Mouse (Mus musculus): ENCODE results near the gene Styxl1.

Gene Styxl1

DNA sequence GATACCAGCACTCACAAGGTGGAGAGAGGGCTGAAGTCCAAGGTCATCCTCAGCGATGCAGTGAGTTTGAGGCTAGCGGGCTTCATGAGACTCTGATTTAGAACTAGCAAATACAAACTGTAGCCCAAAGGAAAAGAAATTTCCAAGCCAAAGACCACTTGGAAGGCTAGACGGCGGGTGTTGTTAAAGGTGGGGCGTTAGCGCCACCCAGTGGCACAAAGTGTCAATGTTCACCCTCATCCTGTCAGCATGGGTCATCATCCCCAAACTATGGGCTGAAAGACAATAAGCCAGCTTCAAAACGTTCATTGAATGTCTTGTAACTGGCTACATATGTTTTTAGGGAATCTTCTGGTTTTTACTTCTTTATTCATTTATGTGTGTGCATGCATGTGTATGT is 14.7 kb downstream of the Styxl1 start:
- peak; percentile 83 for DNase-seq

DNA sequence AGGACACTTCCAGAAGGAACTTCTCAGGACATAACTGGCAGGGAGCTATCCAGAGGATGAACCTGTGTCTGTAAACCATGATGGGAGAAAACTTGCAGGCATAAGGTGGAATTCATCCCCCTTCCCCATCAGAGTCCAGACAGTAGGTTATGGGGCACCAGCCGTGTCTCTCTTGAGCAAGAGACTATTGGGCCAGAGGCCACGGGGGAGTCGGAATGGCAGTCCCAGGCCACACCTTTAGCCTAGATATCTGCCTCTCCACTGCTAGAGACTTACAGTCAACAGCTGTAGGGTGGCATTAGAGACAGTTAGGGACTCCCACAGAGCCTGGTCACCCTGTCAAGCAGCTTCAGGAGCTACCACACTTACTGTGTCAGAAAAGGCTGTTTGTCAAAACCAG is 16.3 kb downstream of the Styxl1 start:
- DNase-seq, result no peak

DNA sequence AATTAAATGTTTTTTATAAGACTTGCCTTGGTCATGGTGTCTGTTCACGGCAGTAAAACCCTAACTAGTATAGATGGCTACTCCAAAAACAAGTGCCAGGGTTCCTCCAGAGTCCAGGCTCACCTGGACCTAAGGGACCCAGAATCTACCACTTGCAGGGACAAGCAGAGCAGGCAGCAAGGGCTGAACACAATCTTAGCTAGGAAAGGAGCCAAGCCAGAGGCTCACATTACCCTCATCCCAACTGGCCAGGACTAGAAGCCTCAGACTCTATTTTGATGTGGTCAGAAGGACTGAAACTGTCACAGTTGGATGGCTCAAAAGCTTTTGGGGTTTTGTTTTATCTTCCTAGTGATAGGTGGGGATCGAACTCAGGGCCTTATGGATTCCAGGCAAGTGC is 26.6 kb downstream of the Styxl1 start:
- no peak for DNase-seq

DNA sequence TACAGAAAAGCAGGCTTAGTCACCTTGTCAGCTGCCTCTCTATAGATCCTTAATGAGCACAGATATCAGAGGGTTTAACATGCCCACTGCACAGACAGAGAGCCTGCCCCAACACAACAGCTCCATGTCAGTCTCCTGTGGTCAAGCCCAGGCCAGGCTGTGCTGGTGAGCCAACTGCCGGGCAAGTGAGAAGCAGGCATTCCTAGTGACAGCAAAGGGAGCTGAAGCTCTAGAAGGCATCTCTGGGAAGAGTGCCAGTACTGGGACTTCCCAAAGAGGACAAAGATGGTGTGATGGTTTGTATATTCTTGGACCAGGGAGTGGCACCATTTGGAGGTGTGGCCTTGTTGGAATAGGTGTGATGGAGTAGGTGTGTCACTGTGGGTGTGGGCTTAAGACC is 27.1 kb downstream of the Styxl1 start:
- DNase-seq, result no peak

DNA sequence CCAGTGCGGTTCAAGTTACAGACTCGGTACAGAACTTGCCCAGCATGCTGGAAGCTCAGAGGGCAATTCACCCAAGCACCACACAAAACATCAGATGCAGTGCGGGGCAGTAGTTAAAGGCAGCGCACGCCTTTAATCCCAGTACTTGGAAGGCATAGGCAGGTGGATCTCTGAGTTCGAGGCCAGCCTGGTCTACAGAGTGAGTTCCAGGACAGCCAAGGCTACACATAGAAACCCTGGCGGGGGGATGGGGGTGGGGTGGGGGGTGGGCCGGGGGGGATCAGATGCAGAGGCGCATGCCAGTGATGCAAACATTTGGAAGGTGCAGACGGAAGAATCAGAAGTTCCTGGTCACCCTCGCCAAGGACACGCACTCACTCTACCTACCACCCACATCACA is 33.4 kb downstream of the Styxl1 start:
- DNase-seq, result no peak

DNA sequence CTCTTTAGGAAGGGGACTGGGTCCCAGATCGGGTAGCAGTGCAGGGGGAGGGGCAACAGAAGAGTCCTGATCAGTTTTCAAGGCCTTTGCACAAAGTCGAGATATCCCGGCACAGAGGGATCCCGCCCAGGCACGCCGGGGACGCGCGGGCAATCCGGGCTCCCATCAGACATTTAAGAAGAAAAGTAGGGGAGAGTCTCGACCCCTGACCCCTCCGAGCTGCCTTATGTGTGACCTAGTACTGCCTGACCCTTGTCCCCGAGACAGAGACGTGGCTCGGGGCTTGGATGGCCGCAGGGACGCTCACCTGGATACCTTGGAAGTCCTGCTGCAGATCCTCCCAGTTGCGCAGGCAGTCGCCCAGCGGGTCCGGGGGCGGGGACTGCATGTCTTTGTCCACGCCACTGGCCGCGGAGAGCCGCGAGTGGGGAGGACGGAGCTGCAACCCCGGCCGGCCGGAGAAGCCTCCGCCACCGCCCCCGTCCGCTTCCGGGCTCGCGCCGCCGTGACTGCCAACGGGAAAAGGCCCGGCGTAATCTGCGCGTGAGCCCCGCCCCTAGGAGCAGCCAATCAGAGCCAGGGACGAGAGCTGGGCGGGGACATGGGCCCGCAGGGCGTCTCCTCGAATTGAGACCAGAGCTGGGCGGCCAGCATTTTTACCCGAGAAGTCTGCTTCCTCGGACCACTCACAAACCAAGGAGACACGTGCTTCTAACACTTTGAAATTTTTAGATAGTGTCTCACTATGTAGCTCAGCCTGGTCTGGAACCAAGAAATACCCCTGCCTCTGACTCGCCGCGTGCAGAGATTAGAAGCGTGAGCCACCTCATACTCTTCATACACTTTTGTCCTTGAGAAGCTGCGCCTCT is 34.2 kb downstream of the Styxl1 start, which contains the start of gene Tmem120a:
Gene Tmem120a (minus strand): TSS at position 708 of the 869 bp plus-strand sequence.
- peak; percentile 95 for DNase-seq

DNA sequence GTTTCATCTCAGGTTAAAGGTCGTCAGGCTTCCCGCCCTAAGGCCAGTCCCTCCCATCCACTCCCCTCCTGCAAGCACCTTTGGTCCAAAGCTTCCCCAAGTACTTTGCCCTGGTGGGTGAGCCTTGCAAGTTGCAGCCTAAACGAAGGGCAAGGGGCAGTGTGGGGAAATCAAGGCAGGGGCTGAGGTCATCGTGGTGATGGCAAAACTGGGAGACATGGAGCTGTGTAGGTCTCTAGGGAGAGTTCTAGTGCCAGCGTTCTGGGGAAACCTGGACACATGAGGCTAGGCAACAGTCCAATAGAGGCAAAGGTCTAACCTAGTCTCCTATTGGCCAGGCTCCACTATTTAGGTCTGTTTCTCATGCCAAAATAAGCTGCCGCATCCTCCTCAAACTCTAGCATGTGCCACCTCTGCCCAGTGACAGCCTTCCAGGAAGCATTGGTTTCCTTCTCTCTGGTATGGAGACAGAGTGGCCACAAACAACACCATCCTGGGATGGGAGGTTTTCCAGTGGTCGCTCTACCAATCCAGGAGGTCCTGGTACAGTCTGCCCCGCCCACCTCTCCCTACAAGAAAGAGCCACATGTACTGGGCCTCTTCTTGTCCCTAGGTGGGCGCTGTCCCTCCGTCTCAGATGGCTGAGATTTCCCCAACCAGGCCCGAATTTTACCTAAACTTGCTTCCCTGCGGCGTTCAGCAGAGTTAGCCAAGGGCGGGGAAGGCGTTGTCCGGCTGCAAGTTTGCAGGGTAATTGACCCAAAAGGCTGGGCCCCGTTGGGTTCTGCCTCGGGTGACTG is 35.0 kb downstream of the Styxl1 start:
- peak; percentile 15 for DNase-seq

DNA sequence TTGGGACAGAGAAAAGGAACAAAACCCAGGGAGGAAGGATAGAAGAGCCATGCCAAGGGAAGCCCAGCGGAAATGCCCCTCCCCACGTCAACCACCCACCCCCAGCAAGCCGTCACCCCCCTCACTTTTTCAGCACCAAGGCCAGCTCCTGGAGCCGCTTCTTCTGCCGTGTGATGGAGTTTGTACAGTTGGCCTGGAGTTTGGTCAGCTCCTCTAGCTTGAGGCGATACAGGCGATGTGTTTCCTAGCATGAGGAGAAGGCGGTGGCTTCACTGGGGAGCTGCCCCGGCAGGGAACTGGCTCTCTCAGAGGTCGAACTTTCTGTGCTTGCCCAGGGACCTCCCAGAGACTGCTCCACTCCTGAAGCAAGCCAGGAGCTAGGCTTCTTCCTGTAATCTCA is 36.0 kb downstream of the Styxl1 start:
- peak; percentile 47 for DNase-seq

DNA sequence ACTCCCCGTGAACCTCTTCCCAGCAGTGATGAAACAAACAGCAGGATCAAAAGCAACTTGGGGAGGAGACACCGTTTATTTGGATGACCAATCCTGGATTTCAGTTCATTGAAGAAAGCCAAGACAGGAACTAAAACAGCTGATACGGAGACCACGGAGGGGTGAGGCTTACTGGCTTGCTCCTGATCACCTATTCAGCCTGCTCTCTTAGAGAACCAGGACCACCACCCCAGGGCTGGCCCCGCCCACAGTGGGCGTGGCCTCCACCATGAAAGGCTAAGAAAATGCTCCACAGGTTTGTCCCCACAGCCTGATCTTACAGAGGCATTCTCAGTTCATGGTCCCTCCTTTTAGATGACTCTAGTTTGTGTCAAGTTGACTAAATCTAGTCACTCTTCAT is 39.9 kb downstream of the Styxl1 start:
- DNase-seq, result no peak

DNA sequence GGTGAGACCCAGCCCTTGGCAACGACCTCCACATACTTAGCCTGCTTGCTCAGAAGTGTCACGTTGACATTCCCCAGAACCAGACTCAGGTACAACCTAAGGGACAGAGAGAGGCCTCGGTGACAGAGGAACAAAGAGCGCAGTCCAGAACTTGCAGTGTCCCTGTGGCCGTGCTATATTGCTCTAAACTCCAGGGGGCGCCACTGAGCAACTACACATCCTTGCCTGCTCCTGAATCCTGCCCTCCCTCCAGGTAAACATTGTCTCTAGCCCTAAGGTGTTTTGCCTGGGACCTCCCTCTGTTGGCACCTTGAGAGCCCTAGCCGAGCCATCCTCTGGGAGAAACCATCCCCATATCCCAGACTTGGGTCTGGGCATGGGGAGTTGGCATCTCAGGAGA is 41.0 kb downstream of the Styxl1 start:
- DNase-seq, result peak; percentile 50

DNA sequence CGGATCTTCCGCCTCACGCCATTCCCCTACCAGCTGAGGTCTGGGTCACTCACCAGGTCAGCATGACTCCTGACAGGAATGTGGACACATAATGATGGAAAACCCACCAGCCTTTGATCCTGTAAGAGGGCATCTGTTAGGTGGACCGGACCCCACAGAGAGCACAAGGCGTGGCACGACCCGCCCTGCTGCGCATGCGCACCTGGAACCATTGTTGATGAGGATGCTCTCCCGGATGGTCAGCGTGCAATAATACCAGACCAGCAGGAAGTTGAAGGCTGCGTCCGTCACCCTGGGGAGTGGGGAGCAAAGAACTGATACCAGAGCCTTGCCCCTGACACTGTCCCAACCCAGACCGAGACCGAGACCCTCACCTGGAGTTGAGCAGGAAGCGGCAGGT is 41.6 kb downstream of the Styxl1 start:
- no peak for DNase-seq

DNA sequence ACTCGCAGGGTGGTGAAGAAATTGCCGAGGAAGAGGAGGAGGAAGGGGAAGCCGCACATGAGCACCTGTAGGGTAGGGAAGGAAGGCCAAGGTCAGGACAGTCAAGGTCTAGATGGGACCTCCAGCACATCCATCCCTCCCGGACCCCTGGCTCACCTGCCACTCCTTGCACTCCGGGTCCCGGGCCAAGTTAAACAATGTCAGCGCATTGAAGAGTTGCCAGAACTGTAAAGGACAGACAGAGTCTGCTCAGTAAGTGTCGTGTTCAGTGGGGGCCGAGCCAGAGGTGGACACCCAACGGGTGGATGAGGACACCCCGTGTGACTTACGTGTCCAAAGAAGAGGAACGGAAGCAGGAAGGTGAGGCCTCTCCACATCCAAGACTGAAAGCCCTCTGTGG is 42.4 kb downstream of the Styxl1 start:
- DNase-seq, result no peak

DNA sequence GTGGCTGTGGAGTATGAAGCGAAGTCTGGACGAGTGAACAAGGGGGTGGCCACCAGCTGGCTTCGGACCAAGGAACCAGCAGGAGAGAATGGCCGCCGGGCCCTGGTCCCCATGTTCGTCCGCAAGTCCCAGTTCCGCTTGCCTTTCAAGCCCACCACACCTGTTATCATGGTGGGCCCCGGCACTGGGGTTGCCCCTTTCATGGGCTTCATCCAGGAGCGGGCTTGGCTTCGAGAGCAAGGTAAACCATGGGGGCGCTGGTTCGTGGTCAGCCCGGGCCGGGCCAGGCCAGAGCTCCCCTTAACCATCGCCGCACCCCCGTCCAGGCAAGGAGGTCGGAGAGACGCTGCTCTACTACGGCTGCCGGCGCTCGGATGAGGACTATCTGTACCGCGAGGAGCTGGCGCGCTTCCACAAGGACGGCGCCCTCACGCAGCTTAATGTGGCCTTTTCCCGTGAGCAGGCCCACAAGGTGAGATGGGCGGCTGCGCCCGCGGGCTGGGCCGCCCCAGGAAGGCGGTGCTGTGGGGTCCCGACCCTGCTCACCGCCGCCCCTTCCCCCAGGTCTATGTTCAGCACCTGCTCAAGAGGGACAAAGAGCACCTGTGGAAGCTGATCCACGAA is 44.0 kb downstream of the Styxl1 start:
- DNase-seq, result no peak

DNA sequence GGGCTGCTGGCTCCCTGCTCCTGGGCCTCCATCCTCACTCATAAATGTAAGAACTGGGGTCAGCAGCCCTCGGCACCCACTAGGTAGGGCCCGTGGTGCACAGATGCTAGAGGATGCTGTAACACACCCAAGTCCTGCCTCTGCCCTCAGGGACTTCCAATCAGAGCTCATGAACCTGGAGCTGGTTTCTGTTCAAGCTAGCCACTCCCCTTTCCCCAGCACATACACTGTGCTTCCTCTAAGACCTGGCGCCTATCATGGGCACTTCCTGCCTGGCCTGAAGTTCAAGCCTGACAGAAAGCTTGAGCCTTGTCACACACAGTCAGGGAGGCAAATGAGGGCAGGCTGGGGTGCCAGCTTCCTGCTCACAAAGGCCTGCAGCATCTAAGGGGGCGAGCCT is 45.1 kb downstream of the Styxl1 start:
- no peak for DNase-seq

DNA sequence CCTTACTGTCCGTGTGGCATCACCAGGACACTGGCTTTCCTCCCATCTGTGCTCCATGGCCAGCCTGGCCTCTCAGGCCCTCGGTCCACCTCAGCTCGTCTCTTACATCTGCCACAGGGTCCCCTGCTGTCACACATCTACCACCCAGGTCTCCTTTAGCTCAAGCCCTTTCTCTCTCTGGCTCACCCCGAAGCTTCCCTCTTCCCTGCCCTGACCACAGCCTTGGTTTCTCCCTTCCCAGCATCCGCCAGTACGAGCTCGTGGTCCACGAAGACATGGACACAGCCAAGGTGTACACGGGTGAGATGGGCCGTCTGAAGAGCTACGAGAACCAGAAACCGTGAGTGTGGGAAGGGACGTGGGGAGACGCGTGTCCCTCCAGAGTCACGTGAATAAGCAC is 46.9 kb downstream of the Styxl1 start:
- DNase-seq, result no peak

DNA sequence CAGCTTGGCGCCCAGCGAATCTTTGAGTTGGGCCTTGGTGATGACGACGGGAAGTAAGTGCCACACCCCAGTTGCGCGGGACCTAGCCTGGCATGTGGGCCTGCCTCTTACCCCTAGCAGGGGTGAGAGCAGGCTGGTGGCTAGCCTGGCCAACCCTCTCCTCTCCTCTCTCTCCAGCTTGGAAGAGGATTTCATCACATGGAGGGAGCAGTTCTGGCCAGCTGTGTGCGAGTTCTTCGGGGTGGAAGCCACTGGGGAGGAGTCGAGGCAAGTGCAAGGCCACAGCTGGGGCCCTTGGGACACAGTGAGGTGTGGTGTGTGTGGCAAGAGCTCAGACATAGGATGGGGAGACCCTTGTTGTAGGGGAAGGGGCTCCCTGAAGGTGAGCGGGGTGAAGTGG is 47.3 kb downstream of the Styxl1 start:
- DNase-seq, result no peak

DNA sequence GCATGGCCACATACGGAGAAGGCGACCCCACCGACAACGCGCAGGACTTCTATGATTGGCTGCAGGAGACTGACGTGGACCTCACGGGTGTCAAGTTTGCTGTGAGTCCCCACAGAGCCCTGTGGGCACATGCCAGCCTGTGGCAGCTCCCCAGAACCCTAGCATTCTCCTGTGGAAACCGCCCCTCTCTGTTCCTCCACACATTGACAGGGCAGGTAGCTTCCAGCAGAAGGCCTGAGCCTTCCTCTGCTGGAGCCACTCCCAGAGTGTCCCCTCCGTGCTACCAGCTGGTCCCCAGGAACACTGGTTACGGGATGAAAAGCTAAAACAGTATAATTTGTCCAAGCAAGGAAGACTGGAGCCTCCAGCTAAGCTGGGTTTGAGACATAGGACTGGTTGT is 47.9 kb downstream of the Styxl1 start:
- no peak for DNase-seq

DNA sequence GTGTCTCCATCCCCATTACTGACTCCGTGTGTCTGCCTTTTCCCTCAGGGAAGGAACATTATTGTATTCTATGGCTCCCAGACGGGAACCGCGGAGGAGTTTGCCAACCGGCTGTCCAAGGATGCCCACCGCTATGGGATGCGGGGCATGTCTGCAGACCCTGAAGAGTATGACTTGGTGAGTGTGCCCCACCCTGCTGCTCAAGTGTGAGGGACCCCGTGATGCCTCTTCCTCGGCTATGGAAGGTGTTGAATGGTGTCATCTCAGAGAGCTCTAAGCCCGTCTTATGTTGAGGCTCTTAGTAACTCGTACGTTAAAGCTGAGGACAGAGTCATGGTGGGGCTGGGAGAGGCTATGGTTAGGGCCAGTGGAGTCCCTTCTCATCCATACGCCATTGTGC is 48.8 kb downstream of the Styxl1 start:
- no peak for DNase-seq

DNA sequence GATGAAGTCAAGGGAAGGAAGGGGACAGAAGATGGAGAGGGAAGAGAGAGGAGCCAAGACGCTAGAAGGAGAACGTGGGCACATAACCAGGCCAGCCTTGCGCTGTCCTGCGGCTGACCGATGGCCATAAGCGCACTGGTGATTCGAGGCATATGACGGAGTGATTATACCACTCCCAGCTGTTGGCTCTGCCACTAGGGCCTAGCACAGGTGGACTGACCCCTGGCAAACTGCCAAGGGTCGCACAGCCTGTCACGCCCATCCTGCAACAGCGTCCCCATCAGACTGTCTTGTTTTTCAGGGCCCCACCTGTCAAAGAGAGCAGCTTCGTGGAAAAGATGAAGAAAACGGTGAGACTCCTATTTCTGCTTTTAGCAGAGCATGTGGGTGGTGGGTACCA is 49.8 kb downstream of the Styxl1 start:
- no peak for DNase-seq

DNA sequence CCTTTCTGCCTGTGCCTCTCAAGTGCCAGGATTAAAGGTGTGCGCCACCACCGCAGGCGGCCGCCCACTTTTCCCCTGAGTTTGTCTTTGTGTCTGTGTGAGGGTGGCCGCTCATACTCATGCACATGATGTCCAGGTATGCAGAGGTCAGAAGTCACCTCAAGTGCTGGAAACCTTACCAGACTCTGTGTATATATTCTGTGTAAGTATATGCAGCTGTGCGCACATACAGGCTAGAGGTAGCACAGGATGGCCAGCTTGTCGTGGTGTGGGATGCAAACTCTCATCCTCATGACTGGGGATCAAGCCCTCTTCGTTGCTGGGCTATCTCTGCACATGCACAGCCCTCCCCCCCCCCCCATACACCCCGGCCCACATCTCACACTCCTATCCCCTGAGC is 50.3 kb downstream of the Styxl1 start:
- DNase-seq, result no peak

DNA sequence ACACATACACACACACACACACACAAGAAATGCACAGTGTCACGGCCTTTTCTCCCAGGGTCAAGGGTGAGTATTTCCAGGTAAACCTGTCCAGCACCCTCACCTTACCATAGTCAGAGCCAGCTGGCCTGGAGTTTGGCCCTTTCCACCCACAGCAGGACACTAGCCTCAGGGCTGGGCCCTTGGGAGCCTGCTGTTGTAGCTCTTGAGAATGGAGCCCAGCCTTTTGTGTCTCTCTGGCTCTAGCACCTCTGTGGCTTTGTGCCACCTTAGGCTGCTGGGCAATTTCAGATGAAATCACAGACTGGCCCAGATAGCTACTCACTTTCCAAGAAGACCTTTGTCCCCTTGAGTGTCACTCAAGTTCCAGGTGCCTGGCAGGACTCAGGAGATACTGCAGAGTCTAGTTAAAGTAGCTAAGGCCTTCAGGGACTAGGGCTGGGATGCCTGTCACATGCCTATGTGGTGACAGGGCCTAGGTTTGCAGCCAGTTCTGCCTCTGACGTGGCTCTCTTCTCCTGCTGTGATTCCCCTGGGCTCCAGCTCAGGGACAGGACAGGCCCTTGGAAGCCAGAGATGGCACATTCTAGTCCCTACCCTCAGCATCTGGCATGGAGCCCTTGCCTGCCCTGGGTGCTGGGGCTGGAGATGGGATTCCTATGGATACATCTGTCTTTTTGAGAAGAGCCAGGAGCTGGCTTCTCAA is 51.4 kb downstream of the Styxl1 start:
- no peak for DNase-seq

DNA sequence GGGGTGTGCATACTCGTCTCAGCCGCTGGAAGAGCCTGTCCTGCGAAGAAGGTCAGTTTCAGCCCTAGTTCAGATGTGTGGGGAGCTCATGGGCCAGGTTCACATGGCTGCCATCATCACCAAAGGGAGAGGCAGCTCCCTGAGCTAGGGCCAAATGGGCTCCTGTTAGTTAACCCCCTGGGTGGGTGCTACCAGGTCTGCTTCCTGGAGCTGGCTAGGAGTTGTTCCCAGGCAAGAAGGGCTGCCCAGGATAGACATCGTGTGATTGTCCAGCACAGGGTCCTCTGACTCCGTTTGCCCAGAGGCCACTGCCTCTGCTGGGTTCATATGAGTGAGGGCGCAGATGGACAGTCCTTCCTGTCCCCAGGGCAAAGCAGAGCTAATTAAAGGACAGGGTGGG is 52.2 kb downstream of the Styxl1 start:
- DNase-seq, result no peak

DNA sequence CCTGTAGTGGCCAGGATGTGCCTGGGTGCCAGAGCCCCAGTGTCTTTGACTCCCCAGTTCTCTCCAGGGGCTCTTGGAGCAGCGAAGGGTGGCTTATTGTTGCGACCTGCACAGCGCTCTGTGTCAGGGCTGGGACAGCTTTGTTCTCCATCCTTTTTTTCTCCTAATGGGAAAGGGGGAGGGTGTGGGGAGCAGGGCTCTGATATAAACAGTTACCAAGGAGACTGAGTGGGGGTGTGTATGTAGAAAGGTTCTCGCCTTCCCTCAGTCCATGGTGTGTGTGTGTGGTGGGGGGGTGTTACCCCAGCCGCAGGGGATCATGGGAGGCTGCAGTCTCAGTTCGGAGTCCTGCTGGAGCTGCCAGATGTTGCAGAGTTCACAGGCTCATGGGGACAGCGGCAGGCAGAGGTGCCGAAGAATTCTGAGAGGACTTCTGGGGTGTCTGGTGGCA is 52.8 kb downstream of the Styxl1 start:
- DNase-seq, result no peak
